Mouse (Mus musculus) hindbrain, embryonic 11.5 days (tissue): Measurements from ENCODE around the gene Ndfip2. TPM values are rescaled to one million over a fixed set of nuclear protein-coding genes. Genes with fewer than 3 reads are reported as not detected.

ENCODE experiments used
- ATAC-seq: fragments of 200-750 bp; cut with Nextera tagmentation; 2 replicates; pipeline ENCODE4 v1.8.0; 2017; ENCODE audit warnings: mild to moderate bottlenecking, moderate TSS enrichment, moderate library complexity; ENCODE audit not compliant: low FRiP score
- DNase-seq: peaks from one replicate; pipeline ENCODE4 v3.0.0-alpha.2; 2015; ENCODE audit warnings: low spot score
- H3K27ac ChIP-seq: fragments of 300-500 bp; sonication (generic); 2 replicates; pipeline ENCODE4 v1.5.1; 2014; ENCODE audit warnings: mild to moderate bottlenecking, low read depth, low read length
- H3K27me3 ChIP-seq: fragments of 300-500 bp; sonication (generic); 2 replicates; pipeline ENCODE4 v1.6.1; 2014; ENCODE audit warnings: mild to moderate bottlenecking, low read length, moderate library complexity, mixed read lengths; ENCODE audit not compliant: control insufficient read depth, insufficient read depth
- H3K36me3 ChIP-seq: fragments of 300-500 bp; sonication (generic); 2 replicates; pipeline ENCODE4 v1.6.1; 2014; ENCODE audit warnings: mild to moderate bottlenecking, low read length, moderate library complexity, mixed read lengths; ENCODE audit not compliant: control insufficient read depth, insufficient read depth
- H3K4me1 ChIP-seq: fragments of 300-500 bp; sonication (generic); replicated peaks from 2 replicates; pipeline ENCODE4 v1.6.1; 2014; ENCODE audit warnings: low read length, mixed read lengths; ENCODE audit not compliant: control insufficient read depth, insufficient read depth
- H3K4me2 ChIP-seq: fragments of 300-500 bp; sonication (generic); replicated peaks from 2 replicates; pipeline ENCODE4 v1.6.1; 2014; ENCODE audit warnings: mild to moderate bottlenecking, low read depth, low read length
- H3K4me3 ChIP-seq: fragments of 300-500 bp; sonication (generic); 2 replicates; pipeline ENCODE4 v1.5.1; 2014; ENCODE audit warnings: low read depth, low read length
- H3K9ac ChIP-seq: fragments of 300-500 bp; sonication (generic); 2 replicates; pipeline ENCODE4 v1.6.1; 2014; ENCODE audit warnings: low read depth, low read length
- H3K9me3 ChIP-seq: fragments of 300-500 bp; sonication (generic); 2 replicates; pipeline ENCODE4 v1.6.1; 2016; ENCODE audit warnings: low read length; ENCODE audit not compliant: control insufficient read depth
- WGBS: fragments of 180-500 bp; shearing (Covaris S2); extraction: QIAGEN DNeasy Blood & Tissue Kit; methylation state at CpG from one replicate; pipeline ENCODE4 v1.1.7; 2014; 5-methylcytosine and 5-hydroxymethylcytosine counted together
- polyA plus RNA-seq: library from polyadenylated mRNA; unstranded; fragments of >200 nt; fragmentation: Nextera tagmentation; extraction: Ambion mirVana; gene quantifications from 2 replicates; pipeline ENCODE4 v1.2.1, GENCODE M21; 2014

Ndfip2 gene
- 82.1 and 84.8 TPM in 2 replicates for polyA plus RNA-seq

- Histone ChIP-seq H3K36me3 (no peaks in the 10 kb centered on the region), H3K27ac (peak within 1 kb of the TSS; percentile 95), H3K9me3 (no peaks in the 10 kb centered on the region), H3K27me3 (no peaks in the 10 kb centered on the region), H3K9ac (peak within 1 kb of the TSS; percentile 94), H3K4me1 (no peaks in the 10 kb centered on the region), H3K4me3 (peak within 1 kb of the TSS; percentile 90), H3K4me2 (peak within 1 kb of the TSS; percentile 65)
- peak; percentile 91 for DNase-seq
- under 1% methylated on average over 70 of the region's 70 CpGs for WGBS
- peak; percentile 97 for ATAC-seq
Measured at GRCm38 (mm10) chr14:105258379-105259034, at the start of gene Ndfip2. Gene Ndfip2, plus strand, starts transcription at chr14:105258573.

GRCm38 (mm10) chr14:105219525-105220376 is 38.6 kb upstream of the Ndfip2 start:
- ATAC-seq, result no peak
- Histone ChIP-seq H3K36me3 (no peaks in the 10 kb centered on the region), H3K4me1 (no peaks in the 10 kb centered on the region), H3K9ac (no peak overlapping the region), H3K27ac (no peak overlapping the region), H3K27me3 (no peaks in the 10 kb centered on the region), H3K9me3 (no peaks in the 10 kb centered on the region), H3K4me3 (no peak overlapping the region), H3K4me2 (no peak overlapping the region)
- 79% methylated on average over 9 of the region's 9 CpGs for WGBS
- no peak for DNase-seq

GRCm38 (mm10) chr14:105222240-105222639 is 36.1 kb upstream of the Ndfip2 start:
- ATAC-seq (no peak), DNase-seq (no peak)
- no peaks in the 10 kb centered on the region for H3K36me3 ChIP-seq
- H3K27ac ChIP-seq, result no peak overlapping the region
- H3K9me3 ChIP-seq, result no peaks in the 10 kb centered on the region
- no peak overlapping the region for H3K9ac ChIP-seq
- H3K4me2 ChIP-seq, result no peak overlapping the region
- H3K4me1 ChIP-seq, result no peaks in the 10 kb centered on the region
- WGBS, result 79% methylated on average over 4 of the region's 4 CpGs
- no peaks in the 10 kb centered on the region for H3K27me3 ChIP-seq
- H3K4me3 ChIP-seq, result no peak overlapping the region

DNA sequence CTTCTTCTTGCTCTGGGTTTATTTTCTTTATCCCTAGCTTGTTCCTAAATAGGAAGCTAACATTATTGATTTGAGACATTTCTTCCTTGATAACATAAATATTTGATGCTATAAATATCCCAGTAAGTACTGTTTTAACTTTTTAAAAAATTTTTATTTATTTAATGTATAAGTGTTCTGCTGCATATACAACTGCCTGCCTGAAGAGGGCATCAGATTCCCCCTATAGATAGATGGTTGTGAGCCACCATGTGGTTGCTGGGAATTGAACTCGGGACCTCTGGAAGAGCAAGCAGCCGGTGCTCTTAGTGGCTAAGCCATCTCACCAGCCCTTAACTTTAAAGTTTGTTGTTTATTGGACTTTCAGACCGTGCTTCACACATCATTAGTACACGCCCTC is 32.6 kb upstream of the Ndfip2 start:
- Histone ChIP-seq H3K36me3 (no peaks in the 10 kb centered on the region), H3K4me1 (no peaks in the 10 kb centered on the region), H3K27ac (no peak overlapping the region), H3K4me2 (no peak overlapping the region), H3K27me3 (no peaks in the 10 kb centered on the region), H3K4me3 (no peak overlapping the region), H3K9ac (no peak overlapping the region), H3K9me3 (no peaks in the 10 kb centered on the region)
- whole genome bisulfite sequencing, result 91% methylated on average over 4 of the region's 4 CpGs
- ATAC-seq (no peak), DNase-seq (no peak)

DNA sequence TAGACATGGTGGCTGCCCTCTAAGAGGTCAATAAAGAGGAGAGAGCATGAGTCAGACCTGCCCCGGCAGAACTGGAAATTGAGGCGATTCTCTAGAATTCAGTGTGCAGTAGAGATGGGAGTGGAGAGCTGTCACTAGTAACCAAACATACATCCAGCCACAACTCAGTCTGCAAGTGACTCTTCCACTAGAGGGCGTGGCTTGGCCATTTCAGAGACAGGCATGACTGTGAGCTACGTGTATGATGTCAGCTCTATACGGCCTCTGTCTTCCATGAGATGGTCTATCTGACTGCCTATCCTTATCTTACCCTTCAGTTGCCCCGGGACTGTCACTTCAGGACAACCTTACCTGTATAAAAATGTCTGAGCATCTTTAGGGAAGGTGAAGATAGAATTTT is 26.0 kb upstream of the Ndfip2 start:
- Histone ChIP-seq H3K4me1 (no peaks in the 10 kb centered on the region), H3K4me2 (no peak overlapping the region), H3K9me3 (no peaks in the 10 kb centered on the region), H3K27ac (no peak overlapping the region), H3K36me3 (no peaks in the 10 kb centered on the region), H3K27me3 (no peaks in the 10 kb centered on the region), H3K9ac (no peak overlapping the region), H3K4me3 (no peak overlapping the region)
- 53% methylated on average over 6 of the region's 6 CpGs for WGBS
- ATAC-seq (no peak), DNase-seq (peak; percentile 38)

GRCm38 (mm10) chr14:105236596-105236995 is 21.8 kb upstream of the Ndfip2 start:
- 71% methylated on average over 4 of the region's 4 CpGs for WGBS

DNA sequence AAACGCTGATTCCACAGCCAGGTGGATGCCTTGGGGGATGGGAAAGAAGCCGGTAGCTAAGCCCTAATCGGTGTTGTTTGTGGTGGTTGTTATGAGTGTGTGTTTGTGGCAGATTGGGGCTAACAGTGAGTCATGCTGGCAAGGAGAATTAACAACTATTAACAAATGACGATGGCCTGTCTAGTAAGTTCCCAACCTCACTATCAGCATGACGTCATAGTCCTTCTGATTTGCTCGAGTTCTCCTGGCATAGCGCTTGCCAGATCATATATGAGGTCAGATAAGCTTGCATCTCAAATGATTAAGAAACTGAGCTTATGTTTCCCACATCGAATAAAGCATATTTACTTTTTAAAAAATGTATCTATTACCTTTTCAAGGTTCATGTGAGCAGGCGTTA is 20.6 kb upstream of the Ndfip2 start:
- 91% methylated on average over 9 of the region's 9 CpGs for WGBS

More at GRCm38 (mm10) chr14:105236596-105236995, 21.8 kb upstream of the Ndfip2 start:
- Histone ChIP-seq H3K4me3 (no peak overlapping the region), H3K4me2 (no peak overlapping the region), H3K9ac (no peak overlapping the region), H3K9me3 (no peaks in the 10 kb centered on the region), H3K36me3 (no peaks in the 10 kb centered on the region), H3K27me3 (no peaks in the 10 kb centered on the region), H3K27ac (no peak overlapping the region), H3K4me1 (no peaks in the 10 kb centered on the region)
- no peak for DNase-seq
- no peak for ATAC-seq

DNA sequence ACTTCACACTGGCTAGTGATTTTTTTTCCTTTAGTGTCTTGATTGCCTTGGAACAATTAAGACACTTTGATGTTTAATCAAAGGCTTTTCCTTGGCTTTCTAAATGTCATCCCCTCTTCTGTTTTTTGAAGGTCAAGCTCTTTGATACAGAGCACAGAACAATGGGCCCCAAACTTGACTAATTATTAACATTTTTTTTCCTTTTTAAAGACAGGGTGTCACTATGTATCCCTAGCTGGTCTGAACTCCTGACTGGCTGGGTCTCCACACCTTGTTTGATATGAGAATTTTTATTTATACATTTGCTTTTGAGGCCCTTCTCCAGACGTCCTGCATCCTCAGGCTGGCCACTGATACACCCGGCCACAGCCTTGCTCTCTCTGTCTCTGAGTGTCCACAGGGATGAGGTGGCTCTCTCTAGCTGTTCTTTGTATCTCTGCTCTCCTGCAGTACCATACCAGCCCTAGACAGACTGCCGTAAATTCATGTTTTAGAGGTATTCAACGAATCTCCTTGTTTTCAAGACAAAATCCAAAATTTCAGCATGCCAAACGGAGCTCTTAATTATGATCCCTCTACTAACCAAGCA is 19.8 kb upstream of the Ndfip2 start:
- Histone ChIP-seq H3K27me3 (no peaks in the 10 kb centered on the region), H3K4me3 (no peak overlapping the region), H3K36me3 (no peaks in the 10 kb centered on the region), H3K9ac (no peak overlapping the region), H3K27ac (no peak overlapping the region), H3K9me3 (no peaks in the 10 kb centered on the region), H3K4me1 (no peaks in the 10 kb centered on the region), H3K4me2 (no peak overlapping the region)
- WGBS, result 68% methylated on average over 5 of the region's 5 CpGs
- DNase-seq, result no peak
- no peak for ATAC-seq

More for the DNA sequence above, 20.6 kb upstream of the Ndfip2 start:
- H3K4me3 ChIP-seq, result no peak overlapping the region
- no peak overlapping the region for H3K9ac ChIP-seq
- no peak overlapping the region for H3K4me2 ChIP-seq
- no peaks in the 10 kb centered on the region for H3K27me3 ChIP-seq
- H3K4me1 ChIP-seq, result no peaks in the 10 kb centered on the region
- no peaks in the 10 kb centered on the region for H3K9me3 ChIP-seq
- no peaks in the 10 kb centered on the region for H3K36me3 ChIP-seq
- ATAC-seq (no peak), DNase-seq (no peak)
- no peak overlapping the region for H3K27ac ChIP-seq
